Mouse (Mus musculus) intestine, postnatal 0 days (tissue): Measurements from ENCODE around the gene Rad18. TPM values are rescaled to one million over a fixed set of nuclear protein-coding genes. Genes with fewer than 3 reads are reported as not detected.
"Not testable (repeated sequence)": the region's sequence is repeated elsewhere in the genome, so short reads cannot be mapped to it uniquely, and the experiment has no call there.

Experiments used
- ATAC-seq: fragments of 200-750 bp; cut with Nextera tagmentation; 2 replicates; pipeline ENCODE4 v1.8.0; 2017; ENCODE audit warnings: mild to moderate bottlenecking, moderate TSS enrichment, moderate library complexity
- H3K27ac ChIP-seq: fragments of 300-500 bp; sonication (generic); 2 replicates; pipeline ENCODE4 v1.5.1; 2014; ENCODE audit warnings: mild to moderate bottlenecking, low read depth, low read length, moderate library complexity
- H3K27me3 ChIP-seq: fragments of 300-500 bp; sonication (generic); replicated peaks from 2 replicates; pipeline ENCODE4 v1.6.1; 2014; ENCODE audit warnings: low read length, mixed read lengths; ENCODE audit not compliant: control insufficient read depth, insufficient read depth
- H3K36me3 ChIP-seq: fragments of 300-500 bp; sonication (generic); 2 replicates; pipeline ENCODE4 v1.6.1; 2014; ENCODE audit warnings: mild to moderate bottlenecking, moderate library complexity; ENCODE audit not compliant: control insufficient read depth, insufficient read depth
- H3K4me1 ChIP-seq: fragments of 300-500 bp; sonication (generic); replicated peaks from 2 replicates; pipeline ENCODE4 v1.6.1; 2014; ENCODE audit warnings: antibody characterized with exemption, low read length, mixed read lengths; ENCODE audit not compliant: control insufficient read depth, insufficient read depth
- H3K4me2 ChIP-seq: fragments of 300-500 bp; sonication (generic); replicated peaks from 2 replicates; pipeline ENCODE4 v1.6.1; 2014; ENCODE audit warnings: low read depth, mild to moderate bottlenecking, moderate library complexity
- H3K4me3 ChIP-seq: fragments of 300-500 bp; sonication (generic); 2 replicates; pipeline ENCODE4 v1.5.1; 2014; ENCODE audit warnings: low read depth, low read length
- H3K9ac ChIP-seq: fragments of 300-500 bp; sonication (generic); 2 replicates; pipeline ENCODE4 v1.6.1; 2014; ENCODE audit warnings: mild to moderate bottlenecking, low read depth, low read length
- H3K9me3 ChIP-seq: fragments of 300-500 bp; sonication (generic); 2 replicates; pipeline ENCODE4 v1.6.1; 2016; ENCODE audit warnings: mixed run types; ENCODE audit not compliant: control insufficient read depth
- CTCF ChIP-seq: sonication (generic); IDR thresholded peaks from 2 replicates; pipeline ENCODE4 v1.5.1; 2016; ENCODE audit warnings: low read depth, mild to moderate bottlenecking, control low read depth, antibody characterized with exemption, moderate library complexity
- WGBS: fragments of 180-500 bp; shearing (Covaris S2); extraction: QIAGEN DNeasy Blood & Tissue Kit; methylation state at CpG from one replicate; pipeline ENCODE4 v1.1.7; 2014; 5-methylcytosine and 5-hydroxymethylcytosine counted together
- polyA plus RNA-seq: library from polyadenylated mRNA; unstranded; fragments of >200 nt; fragmentation: Nextera tagmentation; extraction: Ambion mirVana; gene quantifications from 2 replicates; pipeline ENCODE4 v1.2.1, GENCODE M21; 2015

The Rad18 gene
- polyA plus RNA-seq, 1 experiment from 2014 or later, result 7.2 TPM

- Histone ChIP-seq H3K36me3 (no peaks in the 10 kb centered on the region), H3K4me1 (no peaks in the 10 kb centered on the region), H3K27ac (no peak overlapping the region), H3K9ac (no peak overlapping the region), H3K4me3 (no peak overlapping the region), H3K9me3 (no peaks in the 10 kb centered on the region), H3K4me2 (no peak overlapping the region), H3K27me3 (no peaks in the 10 kb centered on the region)
- no peak for TF ChIP-seq CTCF
- 86% methylated on average over 5 of the region's 5 CpGs for WGBS
- ATAC-seq, result no peak
These were observed 24.1 kb upstream of the Rad18 start for GRCm38 (mm10) chr6:112720409-112721080.

DNA sequence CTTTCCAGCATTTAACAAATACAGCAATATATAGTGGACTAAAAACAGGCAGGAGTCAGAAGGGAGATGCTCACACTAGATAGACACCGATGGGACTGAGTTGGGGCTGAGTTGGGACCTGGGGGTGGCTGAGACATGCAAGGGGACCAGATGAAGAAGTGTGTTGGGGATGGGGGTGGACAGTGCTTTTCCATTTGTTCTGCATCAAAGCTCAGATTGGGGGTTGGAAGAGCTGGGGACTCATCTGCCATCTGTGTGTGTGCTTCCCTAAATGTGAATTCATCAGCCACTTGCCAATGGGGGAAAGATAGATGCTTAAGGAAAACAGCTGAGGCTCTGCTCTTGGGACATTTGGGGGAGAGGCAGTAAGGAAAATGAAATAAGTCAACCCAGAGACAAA lies 23.5 kb upstream of the Rad18 start:
- WGBS, result 98% methylated on average over 1 of the region's 1 CpGs
- Histone ChIP-seq H3K9ac (no peak overlapping the region), H3K9me3 (no peaks in the 10 kb centered on the region), H3K4me1 (no peaks in the 10 kb centered on the region), H3K36me3 (no peaks in the 10 kb centered on the region), H3K27ac (no peak overlapping the region), H3K4me2 (no peak overlapping the region), H3K27me3 (no peaks in the 10 kb centered on the region), H3K4me3 (no peak overlapping the region)
- TF ChIP-seq CTCF, result no peak
- ATAC-seq, result no peak

DNA sequence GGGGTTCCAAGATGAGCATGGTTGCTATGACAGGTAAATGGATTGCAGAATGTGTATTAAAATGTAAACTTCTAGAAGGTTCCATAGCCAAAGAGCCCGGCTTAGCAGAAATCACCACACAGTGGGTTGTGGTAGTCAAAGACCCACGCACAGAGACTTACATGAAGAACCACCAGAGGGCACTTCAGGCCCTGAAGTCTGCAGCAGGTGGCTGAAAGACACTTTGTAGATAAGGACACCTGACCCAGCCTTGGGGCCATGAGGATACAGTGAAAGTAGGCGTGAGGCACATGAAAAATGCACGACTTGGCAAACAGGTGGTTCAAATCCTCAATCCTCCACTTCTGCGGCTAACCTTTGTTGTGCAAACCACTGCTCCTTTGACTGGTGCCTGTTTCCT lies 20.7 kb upstream of the Rad18 start:
- H3K4me2 ChIP-seq, result no peak overlapping the region
- no peaks in the 10 kb centered on the region for H3K4me1 ChIP-seq
- no peaks in the 10 kb centered on the region for H3K9me3 ChIP-seq
- H3K27ac ChIP-seq, result no peak overlapping the region
- no peak for ATAC-seq
- no peaks in the 10 kb centered on the region for H3K36me3 ChIP-seq
- 49% methylated on average over 5 of the region's 5 CpGs for WGBS
- TF ChIP-seq CTCF, result peak; percentile 78
- no peak overlapping the region for H3K9ac ChIP-seq
- H3K27me3 ChIP-seq, result no peaks in the 10 kb centered on the region
- H3K4me3 ChIP-seq, result no peak overlapping the region

DNA sequence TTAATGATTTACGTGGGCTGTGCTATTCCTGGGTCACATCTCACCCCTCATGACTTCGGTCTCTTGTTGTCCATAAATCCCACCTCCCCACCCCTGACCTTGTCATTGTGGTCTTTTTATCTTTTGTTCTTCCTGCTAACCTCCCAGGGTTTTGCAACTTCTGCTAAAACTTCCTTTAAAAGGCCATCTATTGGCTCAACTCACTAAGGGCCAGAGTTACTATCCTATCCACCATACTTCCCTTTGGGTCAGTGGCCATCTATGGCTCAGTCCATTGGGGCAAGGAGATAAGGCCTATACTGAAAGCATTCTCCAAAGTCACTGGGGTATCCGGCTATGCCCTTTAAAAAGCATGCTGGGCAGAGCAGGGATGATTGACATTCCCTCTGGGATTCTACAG lies 17.5 kb upstream of the Rad18 start:
- ATAC-seq, result no peak
- no peaks in the 10 kb centered on the region for H3K36me3 ChIP-seq

DNA sequence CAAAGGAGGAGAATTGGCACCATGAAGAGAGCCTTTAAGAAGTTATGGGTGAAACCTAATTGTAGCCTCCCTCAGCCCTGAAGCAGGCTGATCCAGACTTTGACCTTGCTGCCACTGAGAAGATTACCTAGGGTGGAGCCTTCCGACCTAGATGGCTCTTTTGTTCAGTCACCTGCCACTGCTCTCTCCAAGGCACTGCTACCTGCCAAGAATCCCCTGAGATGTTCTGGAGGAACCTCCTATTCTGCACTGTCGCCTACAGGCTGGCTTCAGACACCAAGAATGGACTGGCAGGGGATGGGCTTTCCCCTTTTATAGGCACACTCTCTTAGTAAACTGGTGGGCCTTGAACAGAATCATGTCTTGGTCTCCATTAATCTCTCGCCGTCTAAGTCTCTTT lies 5.8 kb upstream of the Rad18 start:
- not testable (repeated sequence) for H3K9ac ChIP-seq, H3K27ac ChIP-seq, H3K4me2 ChIP-seq, H3K27me3 ChIP-seq, H3K36me3 ChIP-seq, H3K9me3 ChIP-seq, H3K4me3 ChIP-seq, H3K4me1 ChIP-seq
- ATAC-seq, result peak; percentile 61; the same call in 1 of the 2 replicates
- 64% methylated on average over 4 of the region's 4 CpGs for WGBS

More for the DNA sequence above, 17.5 kb upstream of the Rad18 start:
- no peak overlapping the region for H3K4me2 ChIP-seq
- H3K27me3 ChIP-seq, result no peaks in the 10 kb centered on the region
- no peak for TF ChIP-seq CTCF
- WGBS, result 81% methylated on average over 3 of the region's 3 CpGs
- no peak overlapping the region for H3K9ac ChIP-seq
- H3K27ac ChIP-seq, result no peak overlapping the region
- H3K4me1 ChIP-seq, result no peaks in the 10 kb centered on the region
- no peaks in the 10 kb centered on the region for H3K9me3 ChIP-seq
- H3K4me3 ChIP-seq, result no peak overlapping the region

DNA sequence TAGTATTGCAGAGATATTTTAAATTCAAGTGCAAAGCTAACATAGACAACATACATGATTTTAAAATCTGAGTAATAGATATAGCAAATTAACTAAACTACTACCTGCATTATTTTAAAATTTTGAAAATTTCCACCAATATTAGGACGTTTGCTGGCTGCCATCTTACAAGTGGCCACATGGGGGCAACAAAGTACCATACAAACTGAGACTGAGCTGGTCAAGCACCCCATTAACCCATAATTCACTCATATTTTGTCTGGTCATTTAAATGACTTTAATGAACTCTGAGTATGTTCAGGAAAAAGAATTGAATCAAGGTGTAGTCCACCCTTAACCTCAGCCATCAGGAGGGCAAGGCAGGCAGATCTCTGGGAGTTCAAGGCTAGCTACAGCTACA lies 3.9 kb upstream of the Rad18 start:
- no peaks in the 10 kb centered on the region for H3K9me3 ChIP-seq
- no peak overlapping the region for H3K4me3 ChIP-seq
- peak; percentile 90 for TF ChIP-seq CTCF
- no peak for ATAC-seq
- peaks cover 5% of the 10 kb centered on the region; the same call in 1 of the 2 replicates for H3K4me1 ChIP-seq
- H3K9ac ChIP-seq, result no peak overlapping the region
- WGBS, result 0% methylated on average over 1 of the region's 1 CpGs
- H3K27me3 ChIP-seq, result no peaks in the 10 kb centered on the region
- no peaks in the 10 kb centered on the region for H3K36me3 ChIP-seq
- no peak overlapping the region for H3K4me2 ChIP-seq
- H3K27ac ChIP-seq, result no peak overlapping the region

GRCm38 (mm10) chr6:112699115-112699514 lies 2.6 kb upstream of the Rad18 start:
- Histone ChIP-seq H3K27me3 (no peaks in the 10 kb centered on the region), H3K4me1 (peaks cover 5% of the 10 kb centered on the region; the same call in 1 of the 2 replicates), H3K9ac (no peak overlapping the region), H3K4me3 (no peak overlapping the region), H3K9me3 (no peaks in the 10 kb centered on the region), H3K4me2 (no peak overlapping the region), H3K27ac (no peak overlapping the region), H3K36me3 (no peaks in the 10 kb centered on the region)
- WGBS, result 61% methylated on average over 1 of the region's 1 CpGs
- no peak for ATAC-seq
- no peak for TF ChIP-seq CTCF
